Mouse (Mus musculus) layer of hippocampus, adult 2 months (tissue): ENCODE data around the gene Chfr. TPM values are rescaled to one million over a fixed set of nuclear protein-coding genes. Genes with fewer than 3 reads are reported as not detected.

ENCODE experiments used
- DNase-seq, 2 experiments: peaks; one replicate each; pipeline ENCODE4 v3.0.0; 2022; ENCODE audit warnings: low spot score in 2 of 2
- H3K27ac ChIP-seq: fragments of 200-600 bp; 2 replicates; pipeline ENCODE4 v1.8.1; 2022
- H3K4me3 ChIP-seq: fragments of 200-600 bp; 2 replicates; pipeline ENCODE4 v1.8.1; 2022; ENCODE audit warnings: mild to moderate bottlenecking
- CTCF ChIP-seq: fragments of 200-600 bp; conservative IDR thresholded peaks from 2 replicates; pipeline ENCODE4 v1.8.1; 2022; ENCODE audit warnings: antibody characterized with exemption, mild to moderate bottlenecking, moderate library complexity
- long read RNA-seq, 2 experiments: library from polyadenylated mRNA; stranded (forward); transcript quantifications; one replicate each; pipeline ENCODE4 v2.0.0; 2021; ENCODE audit warnings: borderline mapping rate in 2 of 2
- total RNA-seq, 2 experiments: library from RNA; stranded (reverse); gene quantifications; 2 replicates each; pipeline ENCODE4 v1.2.3; 2021

Gene Chfr
- total RNA-seq = 10 to 100 TPM; 47.1 to 58.1 TPM
- long read RNA-seq, experiment 1, transcript Chfr-202 (18 exons, 3,159 nt) = major isoform, 5 of 30 reads
- long read RNA-seq, experiment 1, transcript Chfr-201 (18 exons, 3,146 nt) = major isoform, 5 of 30 reads
- long read RNA-seq, experiment 1, partial matches to known transcripts = 2 of 30 reads
- long read RNA-seq, experiment 1, other reads (novel, unspliced or antisense) = 15 of 30 reads
- long read RNA-seq, experiment 2, transcript Chfr-201 (18 exons, 3,146 nt) = minor isoform, 5 of 36 reads
- long read RNA-seq, experiment 2, transcript Chfr-202 (18 exons, 3,159 nt) = major isoform, 7 of 36 reads
- long read RNA-seq, experiment 2, partial matches to known transcripts = 5 of 36 reads
- long read RNA-seq, experiment 2, other reads (novel, unspliced or antisense) = 18 of 36 reads

DNA sequence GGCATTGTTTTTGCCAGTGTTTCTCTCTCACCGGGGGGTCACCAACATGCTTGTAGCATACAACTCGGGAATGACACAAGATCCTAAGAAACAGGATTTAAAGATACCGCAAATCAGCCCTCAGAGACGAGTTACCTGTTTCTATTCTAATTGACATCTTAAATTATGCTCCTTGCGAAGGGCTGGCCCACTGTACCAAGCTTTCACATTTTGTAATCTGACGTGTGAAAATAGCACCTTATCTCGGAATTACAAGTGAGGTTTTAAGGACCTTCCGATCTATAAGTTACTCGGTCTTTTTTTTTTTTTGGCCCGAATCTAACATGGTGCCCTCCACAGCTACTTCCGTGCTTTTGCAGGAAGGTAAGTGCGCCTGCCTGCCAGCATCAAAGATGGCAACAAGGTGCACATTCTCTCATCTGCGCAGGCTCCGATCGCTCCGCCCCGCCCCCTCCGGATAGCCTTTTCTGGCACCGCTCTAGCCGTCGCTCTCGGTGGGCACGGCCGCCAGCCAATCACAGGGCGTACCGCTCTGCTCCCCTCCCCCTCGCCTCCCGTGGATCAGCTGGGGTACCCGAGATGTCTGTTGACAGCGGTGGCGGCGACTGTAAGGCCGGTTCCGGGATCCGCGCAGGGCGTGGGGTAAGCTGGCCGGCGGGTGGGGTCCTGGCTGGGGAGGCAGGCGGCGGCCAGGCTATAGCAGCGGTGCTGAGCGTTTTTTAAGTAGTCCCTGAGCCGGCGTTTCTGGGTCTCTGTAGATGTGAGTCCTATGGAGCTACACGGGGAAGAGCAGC, at the start of gene Chfr:
Gene Chfr (plus strand): TSS at position 550 of the 794 bp plus-strand sequence.
- Histone ChIP-seq H3K27ac (peak within 1 kb of the TSS; percentile 90), H3K4me3 (peak within 1 kb of the TSS; percentile 96)
- DNase-seq = peak; percentile 99
- peak; percentile 25 for TF ChIP-seq CTCF

DNA sequence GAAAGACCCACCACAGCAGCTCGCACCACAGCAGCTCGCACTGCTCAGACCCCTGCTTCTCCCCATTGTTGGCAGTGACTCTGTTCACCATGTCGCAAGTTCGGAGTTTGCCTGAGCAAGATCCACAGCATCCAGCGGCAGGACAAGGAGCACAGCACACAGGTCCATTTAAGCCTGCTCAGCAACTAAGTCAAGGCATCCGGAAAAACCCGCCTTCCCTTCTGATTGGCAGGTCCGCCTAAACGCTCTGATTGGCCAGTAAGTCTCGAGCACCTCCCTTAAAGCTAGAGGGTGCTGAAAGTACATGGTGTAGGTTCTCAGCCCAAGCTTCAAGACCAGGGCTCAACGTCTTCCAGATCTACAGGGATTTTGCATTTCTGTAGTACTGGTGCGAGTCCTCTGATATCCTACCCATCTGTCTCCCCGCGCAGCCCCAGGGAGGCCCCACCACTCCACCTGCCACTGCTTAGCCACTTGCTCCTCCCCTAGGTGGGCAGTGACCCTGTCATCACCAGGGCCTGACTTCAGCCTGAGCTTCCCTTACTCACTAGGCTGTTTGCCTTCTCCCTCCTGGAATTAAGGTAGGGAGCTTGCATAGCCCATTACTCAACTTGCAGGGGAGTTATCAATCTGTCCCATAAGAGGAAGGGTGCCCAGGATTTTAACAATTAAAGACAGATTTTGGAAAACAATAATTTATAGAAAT, 49.3 kb upstream of the Chfr start:
- Histone ChIP-seq H3K4me3 (no peak overlapping the region), H3K27ac (no peak overlapping the region)
- no peak for DNase-seq
- no peak for TF ChIP-seq CTCF

DNA sequence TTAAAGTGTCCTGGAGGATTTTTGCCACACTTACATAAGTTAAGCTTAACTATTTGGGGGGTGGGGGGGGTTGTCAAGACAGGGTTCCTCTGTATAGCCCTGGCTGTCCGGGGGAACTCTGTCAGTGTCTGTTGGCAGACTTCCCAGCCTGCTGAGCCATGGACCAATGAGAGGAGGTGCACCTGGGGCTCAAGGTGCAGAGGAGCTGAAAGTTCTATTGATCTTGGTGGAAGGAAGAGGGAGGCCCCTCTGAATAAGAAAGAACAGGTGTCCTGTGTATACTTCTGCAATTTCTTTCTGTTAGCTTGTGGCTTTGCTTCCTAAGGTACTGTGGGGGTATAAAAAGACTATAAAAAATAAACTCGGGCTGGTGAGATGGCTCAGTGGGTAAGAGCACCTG, 44.1 kb upstream of the Chfr start:
- Histone ChIP-seq H3K4me3 (no peak overlapping the region), H3K27ac (no peak overlapping the region)
- no peak for TF ChIP-seq CTCF
- DNase-seq = no peak

DNA sequence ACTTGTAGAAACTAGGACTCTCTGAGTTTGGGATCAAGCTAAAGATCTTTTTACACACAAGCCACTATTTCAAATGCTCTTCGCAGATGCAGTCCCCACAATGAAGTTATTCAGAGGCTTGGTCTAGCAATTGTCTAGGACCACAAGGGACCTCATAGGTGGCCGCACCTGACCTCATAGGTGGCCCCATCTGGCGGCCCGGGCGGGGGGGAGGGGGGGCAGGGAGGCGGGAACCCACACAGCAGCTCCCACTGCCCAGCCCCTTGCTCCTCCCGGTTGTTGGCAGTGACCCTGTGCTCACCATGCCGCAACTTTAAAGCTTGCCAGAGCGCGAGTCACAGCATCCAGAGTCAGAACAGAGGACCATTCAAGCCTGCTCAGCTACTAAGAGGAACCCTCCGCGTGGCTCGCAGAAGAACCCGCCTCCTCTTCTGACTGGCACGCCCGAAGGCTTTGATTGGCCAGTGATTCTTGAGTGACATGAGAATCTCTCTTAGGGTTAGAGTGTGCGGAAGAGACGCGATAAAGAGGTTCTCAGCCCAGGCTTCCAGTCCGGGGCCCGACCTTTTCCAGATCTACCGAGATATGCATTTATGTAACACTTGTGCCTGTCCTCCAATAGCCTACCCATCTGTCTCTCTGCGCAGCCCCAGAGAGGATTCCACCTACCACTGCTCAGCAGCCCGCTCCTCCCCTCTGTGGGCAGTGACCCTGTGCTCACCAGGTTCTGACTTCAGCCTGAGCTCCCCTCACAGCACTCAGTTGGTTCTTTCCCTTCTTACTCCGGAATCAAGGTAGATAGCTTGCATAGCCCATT, 41.4 kb upstream of the Chfr start, which contains the start of gene Gm35315:
Gene Gm35315 (minus strand): TSS at position 391 of the 817 bp plus-strand sequence.
- peak; percentile 81 to 92 for DNase-seq
- no peak for TF ChIP-seq CTCF
- H3K27ac ChIP-seq = peak within 1 kb of the TSS; percentile 95
- peak within 1 kb of the TSS; percentile 64 for H3K4me3 ChIP-seq

DNA sequence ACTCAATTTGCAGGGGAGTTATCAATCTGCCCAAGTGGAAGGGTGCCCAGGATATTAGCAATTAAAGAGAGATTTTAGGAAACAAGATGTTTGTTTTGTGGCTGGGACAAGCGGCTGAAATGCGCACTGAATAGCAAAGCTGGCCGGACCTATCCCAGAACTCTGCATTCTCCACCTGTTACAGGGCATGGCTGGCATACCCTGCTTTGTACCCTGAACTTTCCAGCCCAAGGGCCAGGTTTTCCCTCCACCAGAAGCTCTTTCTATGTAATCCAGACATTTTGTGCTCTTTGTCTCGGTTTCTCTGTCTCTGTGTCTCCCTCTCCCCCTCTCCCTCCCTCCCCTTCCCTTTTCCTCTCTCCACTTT, 40.8 kb upstream of the Chfr start:
- Histone ChIP-seq H3K4me3 (peak overlapping the region; percentile 64), H3K27ac (peak overlapping the region; percentile 95)
- DNase-seq = no peak
- no peak for TF ChIP-seq CTCF

DNA sequence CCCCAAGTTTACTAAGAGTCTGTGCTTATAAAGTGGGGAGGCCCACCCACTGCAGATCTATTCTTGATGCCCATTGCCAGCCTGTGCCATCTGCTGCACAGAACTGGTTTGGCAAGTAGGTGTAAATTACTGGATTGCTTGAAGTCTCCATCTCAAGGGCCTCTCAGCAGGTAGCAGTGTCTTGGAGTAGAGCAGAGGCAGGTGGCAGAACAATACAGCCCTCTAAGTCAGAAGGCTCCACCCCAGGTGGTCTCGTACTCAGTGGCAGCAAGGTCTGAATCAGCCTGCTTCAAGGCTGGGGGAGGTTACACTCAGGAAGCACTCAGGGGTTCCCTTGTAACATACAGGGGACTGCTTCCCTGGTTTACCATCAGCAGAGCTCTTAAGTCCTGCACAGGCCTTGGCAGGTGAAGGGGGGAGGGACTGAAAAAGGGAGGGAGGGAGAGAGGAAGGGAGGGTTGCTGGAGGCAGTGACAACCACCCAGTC, 36.6 kb upstream of the Chfr start:
- DNase-seq = no peak
- Histone ChIP-seq H3K4me3 (no peak overlapping the region), H3K27ac (no peak overlapping the region)
- TF ChIP-seq CTCF = no peak

DNA sequence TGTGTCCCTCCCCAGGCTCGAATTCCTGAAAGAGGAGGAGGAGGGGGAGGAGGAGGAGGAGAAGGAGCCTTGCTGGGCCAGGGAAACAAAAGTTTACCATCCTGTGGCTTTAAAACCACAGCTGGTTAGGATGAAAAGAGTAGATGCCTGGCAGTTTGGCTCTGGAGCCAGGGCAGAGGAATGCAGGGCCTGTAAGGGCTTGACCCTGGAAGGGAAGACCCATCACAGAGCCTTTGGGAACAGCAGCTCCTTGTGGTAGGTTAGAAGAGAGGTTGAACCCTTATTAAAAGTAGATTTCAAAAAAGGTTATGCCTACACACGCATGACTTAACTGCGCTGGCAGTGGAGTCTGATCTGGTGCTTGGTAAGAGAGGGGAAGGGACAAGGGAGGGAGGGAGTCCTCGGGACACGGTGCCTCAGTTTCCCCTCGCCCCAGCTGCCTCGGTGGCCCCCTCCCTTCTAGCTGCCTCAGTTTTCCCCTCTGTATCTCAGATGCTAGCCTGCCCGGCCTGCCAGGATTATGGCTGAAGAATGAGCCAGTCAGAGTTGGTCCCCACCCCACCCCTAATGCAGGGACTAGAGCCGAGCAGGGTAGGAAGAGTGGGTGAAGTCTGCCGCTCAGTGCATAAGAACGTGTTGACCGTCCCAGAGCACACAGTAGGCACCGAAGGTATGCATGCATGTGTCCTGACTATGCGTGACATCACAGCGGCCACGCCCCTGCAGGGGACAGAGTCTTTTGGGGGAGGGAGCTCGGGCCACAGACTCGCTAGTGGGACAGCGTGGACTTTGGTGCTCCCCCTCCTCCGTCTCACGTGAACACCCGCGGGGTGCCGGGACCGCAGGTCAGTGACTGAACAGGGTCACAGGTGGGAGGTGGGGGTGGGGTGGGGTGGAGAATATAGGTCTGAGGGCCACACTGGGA, 35.7 kb upstream of the Chfr start, which contains the start of gene Plcxd1:
Gene Plcxd1 (plus strand): TSS at position 314 of the 925 bp plus-strand sequence.
- Histone ChIP-seq H3K27ac (no peak within 1 kb of the TSS), H3K4me3 (peak within 1 kb of the TSS; percentile 55; the same call in 1 of the 2 replicates)
- 0 out of 2 replicates have a peak, but pooled peaks have one; percentile 4 for TF ChIP-seq CTCF
- DNase-seq = no peak

DNA sequence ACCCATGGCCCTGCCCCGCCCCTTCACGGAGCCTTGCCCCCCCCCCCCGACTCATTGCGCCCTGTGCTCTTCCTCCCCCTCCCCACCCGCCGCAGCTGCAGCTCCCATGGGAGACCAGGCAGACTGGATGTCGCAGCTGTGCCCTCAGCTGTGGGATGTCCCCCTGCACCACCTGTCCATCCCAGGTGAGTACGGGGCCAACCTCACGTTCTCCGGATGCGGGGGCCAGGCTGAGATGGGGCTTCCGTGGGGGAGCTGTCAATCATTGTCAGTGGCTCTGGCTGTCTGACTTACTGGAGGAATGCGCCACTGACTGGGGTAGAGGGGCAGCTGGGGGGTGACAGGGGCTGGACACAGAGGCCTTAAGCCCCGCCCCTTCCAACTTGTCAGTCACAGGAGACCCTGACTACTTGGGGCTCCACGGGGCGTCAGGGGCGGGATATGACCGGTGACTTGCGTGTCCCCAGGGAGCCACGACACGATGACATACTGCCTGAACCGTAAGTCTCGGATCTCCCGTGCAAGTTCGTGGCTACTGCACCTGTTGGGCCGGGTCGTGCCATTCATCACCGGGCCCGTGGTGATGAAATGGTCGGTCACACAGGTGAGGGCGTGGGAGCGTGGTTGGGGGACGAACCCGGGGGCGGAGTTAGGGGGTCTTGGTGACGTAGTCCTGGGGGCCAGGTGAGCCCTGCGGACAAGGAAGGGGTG, 34.6 kb upstream of the Chfr start:
- TF ChIP-seq CTCF = no peak
- peak overlapping the region; percentile 55 for H3K4me3 ChIP-seq
- no peak for DNase-seq
- peak overlapping the region; percentile 78; the same call in 1 of the 2 replicates for H3K27ac ChIP-seq

DNA sequence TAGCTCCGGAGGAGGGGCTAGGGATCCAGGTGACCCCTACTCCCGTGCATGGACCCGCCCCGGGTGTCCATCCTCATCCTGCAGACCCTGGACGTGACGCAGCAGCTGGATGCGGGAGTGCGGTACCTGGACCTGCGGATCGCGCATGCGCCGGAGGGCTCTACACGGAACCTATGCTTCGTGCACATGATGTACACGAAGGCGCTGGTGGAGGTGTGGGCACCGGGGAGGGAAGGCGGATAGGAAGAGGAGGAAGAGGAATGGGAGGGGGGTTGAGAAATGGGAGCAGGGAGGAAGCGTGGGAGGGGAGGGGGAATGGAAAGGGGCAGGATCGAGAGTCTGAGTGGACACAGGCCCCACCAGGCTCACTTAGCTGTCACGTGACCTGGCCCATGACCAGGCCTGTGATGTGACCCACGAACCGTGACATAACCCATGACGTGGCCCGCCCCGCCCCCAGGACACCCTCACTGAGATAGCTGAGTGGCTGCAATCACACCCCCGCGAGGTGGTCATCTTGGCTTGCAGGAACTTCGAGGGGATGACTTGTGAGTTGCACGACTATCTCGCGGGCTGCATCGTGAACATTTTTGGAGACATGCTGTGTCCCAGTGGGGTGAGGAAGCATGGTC, 33.8 kb upstream of the Chfr start:
- peak overlapping the region; percentile 55 for H3K4me3 ChIP-seq
- peak in 1 of 2 experiments; percentile 65 for DNase-seq
- no peak for TF ChIP-seq CTCF
- peak overlapping the region; percentile 78 for H3K27ac ChIP-seq

DNA sequence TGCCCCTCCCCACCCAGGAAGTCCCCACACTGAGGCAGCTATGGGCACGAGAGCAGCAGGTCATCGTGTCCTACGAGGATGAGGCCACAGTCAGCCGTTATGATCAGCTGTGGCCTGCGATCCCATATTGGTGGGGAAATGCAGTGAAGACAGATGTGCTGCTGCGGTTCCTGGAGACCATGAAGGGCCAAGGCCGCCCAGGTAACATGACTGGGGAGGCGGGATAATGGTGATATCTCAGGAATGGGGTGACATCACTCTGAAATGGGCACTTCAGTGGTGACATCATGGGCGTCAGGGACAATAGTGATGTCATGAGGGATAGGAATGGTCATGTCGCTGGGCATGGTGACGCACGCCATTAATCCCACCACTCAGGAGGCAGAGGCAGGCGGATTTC, 33.2 kb upstream of the Chfr start:
- H3K27ac ChIP-seq = no peak overlapping the region
- no peak overlapping the region for H3K4me3 ChIP-seq
- no peak for DNase-seq
- no peak for TF ChIP-seq CTCF
